Mouse (Mus musculus): ENCODE results near the gene 4930469K13Rik. TPM values are rescaled to one million over a fixed set of nuclear protein-coding genes. Genes with fewer than 3 reads are reported as not detected.

The 4930469K13Rik gene
- polyA plus RNA-seq, 1 experiment = not detected

DNA sequence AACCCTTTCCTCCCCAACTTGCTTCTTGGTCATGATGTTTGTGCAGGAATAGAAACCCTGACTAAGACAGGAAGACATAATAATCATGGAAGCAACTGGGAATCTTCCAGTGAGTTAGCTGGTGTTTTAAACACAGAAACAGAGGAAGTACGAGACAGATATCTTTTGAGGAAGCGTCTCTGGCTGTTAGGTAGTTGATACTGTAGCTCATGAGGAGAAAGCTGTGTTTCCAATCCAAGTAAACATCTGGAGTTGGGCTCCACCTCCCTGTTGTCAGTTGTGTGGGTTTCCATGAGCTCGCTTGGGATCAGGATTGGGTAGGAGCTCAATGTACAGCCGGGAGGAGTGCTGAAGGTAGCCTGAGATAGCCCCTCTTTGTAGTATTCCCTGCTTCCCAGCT, 151.9 kb downstream of the 4930469K13Rik start:
- DNase-seq (ENCODE audit: extremely low spot score in 1 of 2, low spot score in 1 of 2) = no peak

DNA sequence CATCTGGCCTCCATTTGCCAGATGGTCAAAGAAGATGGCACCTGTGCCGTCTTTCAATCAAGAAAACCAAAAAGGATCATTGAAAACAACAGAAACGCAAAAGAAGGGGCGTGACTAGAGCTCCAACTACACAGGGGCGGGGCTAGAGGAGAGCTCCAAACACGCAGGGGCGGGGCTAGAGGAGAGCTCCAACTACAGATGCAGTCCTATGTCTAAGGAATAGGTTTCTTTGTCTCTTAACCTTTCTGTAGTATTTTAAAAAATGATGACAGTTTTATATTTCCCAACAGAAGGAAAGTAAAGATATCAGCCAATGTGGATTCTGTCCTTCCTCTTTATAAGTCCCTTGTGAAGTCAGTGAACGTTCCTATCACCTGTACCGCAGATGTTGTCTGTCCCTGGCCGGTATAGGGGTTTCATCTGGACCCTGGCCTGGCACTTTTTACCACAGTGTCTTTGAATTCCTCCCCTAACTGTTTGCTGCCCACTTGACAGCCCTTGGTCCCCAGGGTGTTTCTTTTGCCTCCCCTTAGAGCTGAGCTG, 153.5 kb downstream of the 4930469K13Rik start:
- no peak for DNase-seq (ENCODE audit: extremely low spot score in 1 of 2, low spot score in 1 of 2)

DNA sequence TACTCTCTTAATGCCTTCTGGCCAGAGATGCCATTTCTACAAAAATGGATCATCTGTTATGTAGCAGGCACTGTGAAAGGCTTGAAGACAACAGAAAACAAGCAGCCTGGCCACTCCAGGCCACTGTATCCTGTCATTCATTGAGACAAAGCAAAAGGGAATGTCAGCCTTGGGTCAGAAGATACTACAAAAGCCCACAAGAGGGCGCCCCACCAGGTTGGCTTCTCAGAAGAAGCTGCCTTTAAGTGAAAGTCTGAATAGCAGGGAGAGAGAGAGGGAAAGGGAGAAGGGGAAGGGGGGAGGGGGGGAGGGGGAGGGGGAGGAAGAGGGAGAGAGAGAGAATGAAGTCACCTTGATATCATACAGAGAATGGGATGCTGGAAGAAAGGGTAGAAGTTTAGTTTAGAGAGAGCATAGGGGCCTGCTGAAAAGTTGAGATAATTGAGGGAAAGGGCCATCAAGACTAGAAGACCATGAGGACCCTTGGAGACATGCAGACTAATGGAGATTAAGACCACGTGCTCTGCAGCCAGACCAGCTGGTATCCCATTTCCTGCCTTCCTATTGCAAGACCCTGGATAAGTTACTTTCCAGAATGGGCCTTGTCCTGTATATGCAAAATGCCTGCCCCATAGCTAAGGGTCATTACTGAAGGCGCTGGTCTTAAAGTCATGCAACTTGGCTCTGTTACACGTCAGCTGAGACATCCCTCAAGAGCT, 154.1 kb downstream of the 4930469K13Rik start:
- no peak for DNase-seq (ENCODE audit: extremely low spot score in 1 of 2, low spot score in 1 of 2)

DNA sequence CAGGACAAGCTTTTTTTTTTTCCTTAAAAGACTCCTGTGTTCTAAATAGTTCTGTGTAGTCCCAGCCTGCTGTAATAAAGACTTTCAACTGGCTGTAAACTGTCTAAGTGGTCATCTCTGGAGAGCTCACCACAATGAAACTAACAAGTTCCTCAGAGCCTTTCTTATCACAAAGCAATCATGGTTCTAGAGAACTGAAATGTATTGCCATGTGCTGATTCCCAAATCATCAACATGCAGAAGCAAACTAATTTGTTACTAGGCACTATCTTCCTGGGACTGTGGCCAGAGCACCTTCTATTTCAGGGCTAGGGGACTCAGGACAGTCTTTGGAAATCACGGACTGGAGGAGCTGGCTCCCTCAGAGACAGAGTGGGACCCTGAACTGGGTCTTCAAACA, 154.8 kb downstream of the 4930469K13Rik start:
- DNase-seq (ENCODE audit: extremely low spot score in 1 of 2, low spot score in 1 of 2) = no peak

DNA sequence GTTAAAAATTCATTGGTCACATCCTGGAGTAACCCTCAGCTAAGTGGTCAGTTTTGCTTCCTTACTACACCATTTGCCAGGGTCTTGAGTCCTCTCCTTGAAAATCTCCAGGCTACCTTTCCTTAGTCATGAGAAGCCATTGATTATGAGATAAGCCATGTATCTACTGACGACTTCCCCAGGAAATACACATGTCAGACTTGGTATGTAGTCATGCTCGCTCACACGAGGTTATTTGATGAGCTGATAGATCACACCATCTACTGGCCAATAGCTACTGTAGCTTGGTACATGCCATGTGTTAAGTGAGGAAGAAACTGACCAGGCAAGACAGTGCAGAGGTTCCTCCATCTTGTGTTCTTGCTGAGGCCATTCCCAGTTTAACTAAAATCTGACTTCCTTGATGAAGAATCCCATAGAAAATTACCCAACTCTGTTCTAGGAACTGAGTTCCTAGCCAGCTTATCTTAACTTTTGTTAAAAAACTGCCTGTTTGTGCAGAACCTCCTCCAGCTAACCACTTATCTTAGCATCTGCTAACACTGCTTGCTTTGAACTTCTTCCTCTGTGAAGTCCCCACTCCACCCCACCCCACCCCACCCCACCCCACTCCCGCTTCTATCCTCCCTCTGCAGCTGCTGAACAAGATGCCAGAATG, 158.8 kb downstream of the 4930469K13Rik start:
- no peak for DNase-seq (ENCODE audit: extremely low spot score in 1 of 2, low spot score in 1 of 2)

DNA sequence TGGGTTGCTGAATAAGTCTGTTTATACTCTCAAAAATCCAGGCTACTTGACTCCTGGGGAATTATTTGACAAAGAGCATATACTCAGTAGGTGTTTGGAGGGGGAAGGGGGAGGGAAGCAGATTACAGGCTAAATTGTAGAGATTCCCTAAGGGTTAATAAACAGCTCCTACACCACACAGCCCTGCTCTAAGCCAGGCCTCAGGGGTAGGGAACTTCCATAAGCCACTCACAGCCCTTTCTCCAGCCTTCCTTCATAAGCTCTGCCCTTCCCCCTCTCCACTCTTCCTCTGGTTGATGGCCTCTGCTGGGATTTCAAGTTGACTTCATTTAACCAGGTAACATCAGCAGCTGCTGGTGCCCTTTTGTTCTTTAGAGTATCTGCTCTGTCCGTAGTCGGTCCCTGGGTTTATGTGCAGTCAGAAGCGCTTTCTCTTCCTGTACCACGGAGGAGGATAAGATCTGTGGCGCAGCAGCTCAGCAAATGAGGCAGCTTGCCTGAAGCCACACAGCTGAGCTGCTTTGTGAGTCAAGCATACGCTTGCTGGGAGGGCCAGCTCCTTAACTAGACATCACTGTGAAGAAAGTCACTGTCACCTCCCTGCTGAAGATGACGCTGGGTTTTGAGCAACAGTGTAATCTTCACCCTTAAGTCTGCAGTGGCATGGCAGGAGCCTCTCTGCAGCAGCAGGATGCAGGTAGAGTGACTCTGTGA, 159.6 kb downstream of the 4930469K13Rik start:
- DNase-seq (ENCODE audit: extremely low spot score in 1 of 2, low spot score in 1 of 2) = peak in 1 of 2 experiments; percentile 48

DNA sequence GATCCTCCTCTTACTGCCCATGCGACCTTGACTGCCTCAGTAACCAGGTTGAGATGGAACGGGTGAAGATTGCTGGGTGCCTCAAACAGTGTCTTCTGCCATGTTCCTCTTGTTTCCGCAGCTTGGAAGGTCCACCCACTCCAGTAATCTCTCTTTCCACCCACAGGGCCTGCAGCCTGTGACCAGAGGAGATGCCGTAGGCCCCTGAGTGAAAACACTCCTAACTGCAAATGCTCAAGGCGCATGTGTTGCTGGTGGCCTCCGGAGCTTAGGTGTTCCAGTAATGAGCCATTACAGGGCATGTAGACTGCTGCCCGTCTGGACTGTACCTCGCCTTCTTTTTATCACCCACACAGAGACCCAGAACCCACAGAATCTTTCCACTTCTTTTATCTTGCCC, 160.7 kb downstream of the 4930469K13Rik start:
- no peak for DNase-seq (ENCODE audit: extremely low spot score in 1 of 2, low spot score in 1 of 2)

DNA sequence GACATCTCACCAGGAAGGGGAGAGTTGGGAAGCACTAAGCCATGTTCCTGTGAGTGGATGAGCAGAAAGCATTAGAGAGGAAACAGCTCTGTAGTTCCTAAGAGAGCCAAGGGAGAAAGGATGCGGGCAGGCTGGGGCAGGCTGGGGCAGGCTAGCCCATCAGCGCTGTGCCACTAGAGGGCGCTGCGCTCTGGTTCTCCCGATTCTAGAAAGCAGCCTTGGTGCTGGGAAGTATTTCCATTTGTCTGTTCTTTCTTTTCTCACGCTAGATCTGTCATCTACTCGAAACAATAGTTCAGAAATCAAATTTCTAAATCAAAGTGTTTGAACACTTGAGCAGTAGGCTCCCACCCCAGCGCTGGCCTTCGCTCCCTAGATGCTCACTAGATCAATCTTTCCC, 164.1 kb downstream of the 4930469K13Rik start:
- DNase-seq (ENCODE audit: extremely low spot score in 1 of 2, low spot score in 1 of 2) = no peak

DNA sequence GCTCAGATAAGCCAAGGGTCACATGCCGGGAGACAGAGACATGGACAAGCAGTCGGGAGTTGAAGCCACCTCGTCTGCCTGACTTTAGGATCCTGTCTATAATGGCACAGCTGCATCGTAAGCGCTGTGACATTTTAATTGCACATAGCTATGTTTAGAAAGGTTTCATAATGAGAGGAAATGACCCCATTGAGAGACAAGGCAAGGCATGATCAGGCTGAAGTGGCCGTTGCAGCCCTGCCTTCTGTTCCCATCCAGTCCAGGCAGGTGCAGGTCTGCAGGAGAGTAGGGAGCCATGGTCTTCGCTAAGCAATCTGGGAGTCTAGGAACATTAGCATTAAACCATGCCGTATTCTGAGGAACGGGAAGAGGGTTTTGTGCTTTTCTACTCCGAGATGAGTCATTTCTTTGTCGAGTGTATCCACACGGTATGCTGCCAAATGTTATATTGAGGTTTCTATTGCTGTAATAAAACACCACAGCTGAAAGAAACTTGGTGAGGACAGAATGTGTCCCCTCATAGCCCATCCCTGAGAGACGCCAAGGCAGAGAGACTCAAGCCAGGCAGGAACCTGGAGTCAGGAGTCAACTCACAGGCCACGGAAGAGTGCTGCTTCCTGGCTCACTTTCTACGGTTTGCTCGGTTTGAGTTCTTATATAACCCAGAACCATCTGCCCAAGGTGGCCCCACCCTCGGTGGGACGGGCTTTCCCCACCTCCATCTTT, 165.8 kb downstream of the 4930469K13Rik start:
- peak in 1 of 2 experiments; percentile 45 for DNase-seq (ENCODE audit: extremely low spot score in 1 of 2, low spot score in 1 of 2)

DNA sequence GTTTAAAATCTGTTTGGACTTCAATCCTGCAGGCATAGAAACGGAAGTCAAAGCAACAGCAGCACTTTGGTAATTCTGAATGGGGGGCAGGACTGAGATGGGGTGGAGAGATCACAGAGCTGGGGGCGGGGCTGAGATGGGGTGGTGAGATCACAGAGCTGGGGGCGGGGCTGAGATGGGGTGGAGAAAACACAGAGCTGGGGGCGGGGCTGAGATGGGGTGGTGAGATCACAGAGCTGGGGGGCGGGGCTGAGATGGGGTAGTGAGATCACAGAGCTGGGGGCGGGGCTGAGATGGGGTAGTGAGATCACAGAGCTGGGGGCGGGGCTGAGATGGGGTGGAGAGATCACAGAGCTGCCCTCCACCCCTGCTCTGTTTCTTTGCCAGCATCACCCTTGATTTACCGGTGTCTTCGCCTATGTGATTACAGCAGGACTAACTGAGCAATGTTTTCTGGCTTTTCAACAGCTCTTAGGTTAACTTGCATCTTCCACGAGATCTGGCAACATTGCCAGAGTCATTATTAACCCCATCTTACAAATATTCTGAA, 166.4 kb downstream of the 4930469K13Rik start:
- DNase-seq (ENCODE audit: extremely low spot score in 1 of 2, low spot score in 1 of 2) = no peak

DNA sequence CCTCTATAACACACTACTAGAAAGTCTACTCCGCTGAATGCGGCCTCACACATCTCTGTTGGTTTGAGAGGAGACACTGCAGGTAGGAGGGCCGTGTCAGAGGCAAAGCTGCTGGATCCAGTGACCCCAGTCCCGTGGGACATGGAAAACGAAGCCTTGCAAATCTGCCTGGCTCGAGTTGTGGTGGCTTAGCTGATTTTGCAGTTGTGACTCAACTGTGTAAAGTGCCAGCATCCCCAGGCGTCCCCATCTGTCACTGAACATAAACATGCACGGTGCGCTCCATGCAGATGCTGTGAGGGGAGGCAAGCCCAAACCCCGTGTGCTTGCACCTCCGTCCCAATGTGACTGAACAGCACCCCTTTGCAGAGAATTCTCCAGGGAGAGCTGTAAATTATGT, 168.9 kb downstream of the 4930469K13Rik start:
- peak in 1 of 2 experiments; percentile 54 for DNase-seq (ENCODE audit: extremely low spot score in 1 of 2, low spot score in 1 of 2)

DNA sequence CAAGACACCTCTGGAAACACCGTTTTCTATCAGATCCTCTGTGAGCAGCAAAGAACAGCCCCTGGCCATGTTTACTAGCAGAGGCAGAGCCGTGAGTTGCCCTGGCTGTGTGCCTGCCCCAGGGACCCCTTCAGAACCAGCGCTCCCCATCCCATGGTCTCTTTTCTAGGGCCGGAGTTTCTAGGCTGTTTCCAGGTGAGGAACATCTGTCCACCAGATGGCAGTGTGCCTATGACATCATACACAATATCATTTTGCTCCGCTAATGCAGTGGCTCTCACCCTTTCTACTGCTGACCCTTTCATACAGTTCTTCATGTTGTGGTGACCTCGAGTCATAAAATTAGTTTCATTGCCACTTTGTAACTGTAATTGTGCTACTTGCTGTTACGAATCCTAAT, 169.7 kb downstream of the 4930469K13Rik start:
- peak in 1 of 2 experiments; percentile 40 for DNase-seq (ENCODE audit: extremely low spot score in 1 of 2, low spot score in 1 of 2)

DNA sequence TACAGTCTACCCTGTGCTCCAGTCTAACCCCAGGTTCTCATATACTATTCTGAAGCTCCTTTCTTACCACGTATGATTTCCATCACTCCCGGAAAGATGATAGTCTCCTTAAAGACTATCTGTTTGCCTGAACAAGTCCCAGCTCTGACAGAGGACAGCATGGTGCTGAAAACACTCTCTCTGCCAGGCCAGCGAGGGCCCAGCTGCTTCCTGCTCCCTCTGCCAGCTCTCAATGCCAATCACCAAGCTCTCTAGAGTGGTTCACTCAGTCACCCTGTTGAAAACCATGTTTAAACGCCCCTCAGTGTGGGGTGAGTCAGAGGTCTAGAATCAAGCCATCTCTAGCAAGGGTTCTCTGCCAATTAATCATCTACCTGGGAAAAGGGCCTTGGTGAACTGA, 170.5 kb downstream of the 4930469K13Rik start:
- no peak for DNase-seq (ENCODE audit: extremely low spot score in 1 of 2, low spot score in 1 of 2)

DNA sequence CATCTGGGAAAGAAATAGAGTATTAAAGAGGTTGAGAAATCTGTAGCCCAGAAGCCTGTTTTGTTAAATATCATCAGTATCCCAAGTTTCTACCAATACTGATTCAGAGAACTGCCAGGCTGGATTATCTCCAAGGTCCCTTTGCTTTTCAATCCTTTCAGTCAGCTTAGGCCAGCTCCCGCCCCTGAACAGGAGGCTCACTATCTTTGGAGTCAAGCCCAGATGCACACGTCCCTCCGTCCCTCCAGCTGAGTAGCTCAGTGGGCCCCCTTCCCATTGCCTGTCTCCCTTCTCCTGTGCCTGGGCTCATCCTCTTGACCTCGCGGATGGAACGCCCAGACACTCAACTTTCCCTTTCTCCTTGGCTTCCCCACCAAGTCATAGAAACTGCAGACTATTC, 171.0 kb downstream of the 4930469K13Rik start:
- no peak for DNase-seq (ENCODE audit: extremely low spot score in 1 of 2, low spot score in 1 of 2)

DNA sequence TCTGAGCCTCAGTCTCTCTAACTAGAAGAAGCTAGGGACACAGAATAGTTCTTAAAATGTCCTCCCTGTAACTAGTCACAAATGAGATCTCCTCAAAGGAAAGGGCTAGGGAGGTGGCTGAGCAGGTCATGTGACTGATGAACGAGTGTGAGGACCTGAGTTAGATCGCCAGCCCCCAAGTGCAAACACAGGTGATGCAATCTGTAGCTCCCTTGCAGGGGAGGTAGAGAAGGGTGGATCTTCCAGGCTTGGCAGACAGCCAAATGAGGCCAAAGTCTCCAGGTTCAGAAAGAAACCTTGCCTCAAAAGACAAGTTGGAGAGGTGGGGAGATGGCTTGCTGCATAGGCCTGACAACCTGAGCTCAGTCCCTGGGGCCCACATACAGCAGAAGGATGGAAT, 171.8 kb downstream of the 4930469K13Rik start:
- no peak for DNase-seq (ENCODE audit: extremely low spot score in 1 of 2, low spot score in 1 of 2)

DNA sequence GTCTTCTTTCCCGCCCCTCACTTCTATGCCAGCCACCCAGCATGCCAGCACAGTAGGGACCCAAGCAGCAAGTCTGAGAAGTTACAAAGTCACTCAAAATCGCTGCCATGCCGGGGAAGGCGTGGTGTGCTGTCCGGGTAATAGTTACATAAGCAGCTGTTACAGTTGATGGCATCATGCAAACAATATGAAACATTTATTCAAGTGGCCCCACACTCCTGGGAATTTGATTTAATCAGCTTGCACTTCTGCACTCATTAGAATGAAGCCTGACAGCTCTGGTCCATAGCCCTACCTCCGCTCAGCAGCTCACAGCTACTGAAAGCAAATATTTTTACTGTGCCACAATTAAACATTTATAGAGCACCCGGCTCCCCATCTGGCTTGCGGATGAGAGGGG, 172.6 kb downstream of the 4930469K13Rik start:
- no peak for DNase-seq (ENCODE audit: extremely low spot score in 1 of 2, low spot score in 1 of 2)
